Mouse (Mus musculus): ENCODE results near the gene Fzd9. TPM values are rescaled to one million over a fixed set of nuclear protein-coding genes. Genes with fewer than 3 reads are reported as not detected.

Gene Fzd9
- polyA plus RNA-seq, 1 experiment = 17.6 TPM

DNA sequence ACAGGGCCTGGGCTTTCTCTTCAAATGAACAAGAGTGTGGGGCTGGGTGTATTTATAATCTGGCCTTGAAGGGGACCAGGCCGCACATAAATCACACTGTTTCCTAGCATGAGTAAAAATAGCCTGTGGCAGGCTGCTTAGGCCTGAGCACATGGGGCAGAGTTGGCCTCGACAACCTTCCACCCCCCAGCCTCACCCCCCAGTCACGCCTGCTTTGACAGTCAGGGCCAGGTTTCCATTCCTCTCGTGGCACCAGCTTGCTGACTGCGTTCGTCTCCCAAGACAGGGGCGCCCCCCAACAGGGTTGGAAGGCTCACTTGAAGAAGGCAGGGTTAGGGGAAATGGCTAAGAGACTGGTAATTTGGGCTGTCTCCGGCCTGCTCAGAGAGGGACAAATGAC lies 18.4 kb upstream of the Fzd9 start:
- TF ChIP-seq POLR2A (IDR thresholded peaks at IDR 0.05; ENCODE audit: borderline replicate concordance, extremely low read depth, insufficient read depth, insufficient read length, poor library complexity, severe bottlenecking) = no peak
- no peak for TF ChIP-seq CTCF (IDR thresholded peaks at IDR 0.05; ENCODE audit: borderline replicate concordance, extremely low read depth, insufficient read depth, insufficient read length)
- no peak for DNase-seq (ENCODE audit: low read depth)

DNA sequence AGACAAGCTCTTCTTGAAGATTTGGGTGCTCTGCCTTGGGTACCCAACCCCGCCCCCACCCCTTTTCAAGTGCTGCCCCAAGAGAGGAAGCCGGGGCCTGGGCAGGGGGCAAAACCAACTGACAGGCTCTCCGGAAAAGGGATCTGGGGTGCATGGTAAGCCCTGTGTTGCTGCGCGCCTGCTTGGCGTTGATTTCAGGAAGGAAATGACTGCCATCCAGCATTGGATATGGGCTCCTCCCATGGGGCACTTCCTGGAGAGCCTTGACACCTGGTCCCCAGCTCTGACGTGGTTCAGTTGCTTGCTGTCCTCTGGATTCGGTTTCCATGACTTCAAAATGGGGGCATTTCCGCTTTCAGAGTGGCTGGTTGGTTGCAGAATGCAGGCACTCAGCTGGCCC lies 13.5 kb upstream of the Fzd9 start:
- TF ChIP-seq CTCF (IDR thresholded peaks at IDR 0.05; ENCODE audit: borderline replicate concordance, extremely low read depth, insufficient read depth, insufficient read length) = no peak
- TF ChIP-seq POLR2A (IDR thresholded peaks at IDR 0.05; ENCODE audit: borderline replicate concordance, extremely low read depth, insufficient read depth, insufficient read length, poor library complexity, severe bottlenecking) = no peak
- DNase-seq (ENCODE audit: low read depth) = peak; percentile 37

- peak; percentile 89 for DNase-seq (ENCODE audit: low read depth)
- TF ChIP-seq CTCF (IDR thresholded peaks at IDR 0.05; ENCODE audit: borderline replicate concordance, extremely low read depth, insufficient read depth, insufficient read length) (no peak), POLR2A (IDR thresholded peaks at IDR 0.05; ENCODE audit: borderline replicate concordance, extremely low read depth, insufficient read depth, insufficient read length, poor library complexity, severe bottlenecking) (no peak)
These were observed 13.0 kb upstream of the Fzd9 start for GRCm38 (mm10) chr5:135263866-135264503.

GRCm38 (mm10) chr5:135258280-135259150 lies 7.5 kb upstream of the Fzd9 start:
- TF ChIP-seq CTCF (IDR thresholded peaks at IDR 0.05; ENCODE audit: borderline replicate concordance, extremely low read depth, insufficient read depth, insufficient read length) (no peak), POLR2A (IDR thresholded peaks at IDR 0.05; ENCODE audit: borderline replicate concordance, extremely low read depth, insufficient read depth, insufficient read length, poor library complexity, severe bottlenecking) (no peak)
- DNase-seq (ENCODE audit: low read depth) = peak; percentile 95

DNA sequence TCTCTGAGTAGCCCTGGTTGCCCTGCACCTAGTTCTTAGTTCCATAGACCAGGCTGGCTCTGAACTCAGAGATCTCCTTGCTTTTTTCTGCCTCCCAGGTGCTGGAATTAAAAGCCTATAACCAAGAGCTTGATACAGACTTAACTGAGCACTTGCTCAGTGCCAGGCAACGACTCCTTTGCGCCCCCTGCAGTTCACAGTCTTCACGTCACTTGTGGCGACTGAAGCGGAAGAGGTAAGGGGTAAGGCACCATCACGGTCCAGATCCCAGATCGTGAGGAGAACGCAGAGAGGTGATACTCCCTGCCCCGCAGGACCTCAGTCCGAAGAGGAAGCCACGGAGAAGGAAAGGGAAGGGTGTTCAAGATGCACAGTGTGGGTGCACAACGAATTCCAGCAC lies 6.5 kb upstream of the Fzd9 start:
- TF ChIP-seq POLR2A (IDR thresholded peaks at IDR 0.05; ENCODE audit: borderline replicate concordance, extremely low read depth, insufficient read depth, insufficient read length, poor library complexity, severe bottlenecking) = no peak
- no peak for TF ChIP-seq CTCF (IDR thresholded peaks at IDR 0.05; ENCODE audit: borderline replicate concordance, extremely low read depth, insufficient read depth, insufficient read length)
- DNase-seq (ENCODE audit: low read depth) = no peak

DNA sequence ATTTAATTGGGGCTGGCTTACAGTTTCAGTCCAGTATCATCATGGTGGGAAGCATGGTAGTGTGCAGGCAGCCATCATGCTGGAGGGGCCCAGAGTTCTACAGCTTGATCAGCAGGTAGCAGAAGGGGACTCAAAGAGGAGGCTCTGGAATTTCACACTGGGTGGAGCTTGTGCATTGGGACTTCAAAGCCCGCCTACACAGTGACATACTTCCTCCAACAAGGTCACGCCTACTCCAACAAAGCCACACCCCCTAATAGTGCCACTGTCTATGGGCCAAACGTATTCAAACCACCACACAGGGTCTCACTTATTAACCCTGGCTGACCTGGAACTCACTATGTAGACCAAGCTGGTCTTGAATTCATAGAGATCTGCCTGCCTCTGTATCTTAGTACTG lies 5.1 kb upstream of the Fzd9 start:
- no peak for DNase-seq (ENCODE audit: low read depth)
- TF ChIP-seq POLR2A (IDR thresholded peaks at IDR 0.05; ENCODE audit: borderline replicate concordance, extremely low read depth, insufficient read depth, insufficient read length, poor library complexity, severe bottlenecking) = no peak
- TF ChIP-seq CTCF (IDR thresholded peaks at IDR 0.05; ENCODE audit: borderline replicate concordance, extremely low read depth, insufficient read depth, insufficient read length) = no peak

- TF ChIP-seq CTCF (IDR thresholded peaks at IDR 0.05; ENCODE audit: borderline replicate concordance, extremely low read depth, insufficient read depth, insufficient read length) (no peak), POLR2A (IDR thresholded peaks at IDR 0.05; ENCODE audit: borderline replicate concordance, extremely low read depth, insufficient read depth, insufficient read length, poor library complexity, severe bottlenecking) (no peak)
These were observed 2.8 kb upstream of the Fzd9 start for GRCm38 (mm10) chr5:135253741-135254401.

GRCm38 (mm10) chr5:135250186-135251078 lies 598 bp downstream of the Fzd9 start:
- DNase-seq (ENCODE audit: low read depth) = no peak
- TF ChIP-seq CTCF (IDR thresholded peaks at IDR 0.05; ENCODE audit: borderline replicate concordance, extremely low read depth, insufficient read depth, insufficient read length) (no peak), POLR2A (IDR thresholded peaks at IDR 0.05; ENCODE audit: borderline replicate concordance, extremely low read depth, insufficient read depth, insufficient read length, poor library complexity, severe bottlenecking) (no peak)

More at GRCm38 (mm10) chr5:135253741-135254401, 2.8 kb upstream of the Fzd9 start:
- peak; percentile 97 for DNase-seq (ENCODE audit: low read depth)

DNA sequence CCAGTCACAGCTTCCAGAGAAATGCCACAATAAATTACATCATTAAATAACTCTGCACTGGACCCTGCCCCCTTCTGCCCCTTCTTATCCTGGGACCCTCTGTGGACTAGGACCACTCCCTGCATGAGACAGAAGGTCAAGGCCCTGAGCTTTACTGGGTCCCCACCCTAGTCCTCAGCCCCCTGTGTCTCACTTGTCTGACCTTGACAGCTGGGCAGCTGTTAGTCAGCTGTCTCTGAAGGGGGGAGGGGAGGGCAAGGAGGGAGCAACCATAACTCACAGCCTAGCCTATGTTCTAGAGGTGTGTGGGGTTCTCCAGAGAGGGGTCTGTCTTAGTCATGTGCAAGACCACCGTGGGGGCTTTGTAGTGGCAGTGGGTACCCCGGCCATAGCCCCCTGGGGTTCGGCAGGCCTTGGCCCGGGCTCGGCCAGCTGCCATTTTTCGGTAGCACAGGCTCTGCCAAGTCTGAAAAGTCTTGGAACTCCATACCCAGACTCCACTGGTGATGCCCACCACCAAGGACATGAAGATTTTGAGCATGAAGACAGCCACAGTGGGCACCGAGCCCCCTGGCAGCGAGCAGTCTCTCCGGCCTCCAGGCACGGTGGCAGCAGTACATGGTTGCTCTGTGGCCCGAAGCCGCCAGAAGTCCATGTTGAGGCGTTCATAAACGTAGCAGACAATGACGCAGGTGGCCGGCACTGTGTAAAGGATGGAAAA lies 1.9 kb downstream of the Fzd9 start:
- no peak for TF ChIP-seq POLR2A (IDR thresholded peaks at IDR 0.05; ENCODE audit: borderline replicate concordance, extremely low read depth, insufficient read depth, insufficient read length, poor library complexity, severe bottlenecking)
- no peak for TF ChIP-seq CTCF (IDR thresholded peaks at IDR 0.05; ENCODE audit: borderline replicate concordance, extremely low read depth, insufficient read depth, insufficient read length)

DNA sequence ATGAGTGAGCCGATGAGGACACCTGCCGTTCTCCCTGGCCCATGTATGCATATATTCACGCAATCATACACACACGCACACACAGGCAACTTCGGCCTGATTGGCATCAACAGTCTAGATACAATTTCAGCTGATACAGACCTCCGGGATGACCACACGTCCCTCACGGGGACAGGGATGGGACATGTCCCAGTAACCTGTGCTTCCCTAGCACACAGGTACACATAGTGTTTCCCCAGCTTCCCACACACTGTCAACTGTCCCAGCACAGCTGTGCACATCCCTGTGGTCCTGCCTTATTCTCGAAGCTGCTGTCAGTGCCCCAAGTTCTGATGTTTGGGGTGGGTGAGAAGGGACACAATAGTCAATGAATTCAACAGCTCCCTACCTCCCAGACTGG lies 3.7 kb downstream of the Fzd9 start:
- DNase-seq (ENCODE audit: low read depth) = no peak
- TF ChIP-seq POLR2A (IDR thresholded peaks at IDR 0.05; ENCODE audit: borderline replicate concordance, extremely low read depth, insufficient read depth, insufficient read length, poor library complexity, severe bottlenecking) = no peak
- TF ChIP-seq CTCF (IDR thresholded peaks at IDR 0.05; ENCODE audit: borderline replicate concordance, extremely low read depth, insufficient read depth, insufficient read length) = no peak

More for the DNA sequence above, 1.9 kb downstream of the Fzd9 start:
- DNase-seq (ENCODE audit: low read depth) = no peak

Measured in brain, embryonic 14.5 days (tissue).